Mouse (Mus musculus) heart, embryonic 16.5 days (tissue): ENCODE measurements at regions not wholly inside any gene's neighbourhood (a gene's known extent, or its start where the extent isn't known, plus 50 kb on each side); places are given as distances from the start of the nearest gene placed in this dataset.

Experiments used
- ATAC-seq: fragments of 200-750 bp; cut with Nextera tagmentation; replicated peaks from 2 replicates; pipeline ENCODE4 v1.8.0; 2017; ENCODE audit warnings: moderate number of reproducible peaks; ENCODE audit not compliant: insufficient read depth, low FRiP score; ENCODE audit errors: extremely low read depth
- H3K27ac ChIP-seq: fragments of 300-500 bp; sonication (generic); 2 replicates; pipeline ENCODE4 v1.5.1; 2014; ENCODE audit warnings: mild to moderate bottlenecking, low read length, control low read depth, moderate library complexity
- H3K27me3 ChIP-seq: fragments of 300-500 bp; sonication (generic); 2 replicates; pipeline ENCODE4 v1.6.1; 2014; ENCODE audit warnings: low read length, mixed read lengths; ENCODE audit not compliant: control insufficient read depth, insufficient read depth
- H3K36me3 ChIP-seq: fragments of 300-500 bp; sonication (generic); 2 replicates; pipeline ENCODE4 v1.6.1; 2014; ENCODE audit not compliant: control insufficient read depth, insufficient read depth
- H3K4me1 ChIP-seq: fragments of 300-500 bp; sonication (generic); 2 replicates; pipeline ENCODE4 v1.6.1; 2014; ENCODE audit warnings: low read length, mixed read lengths; ENCODE audit not compliant: control insufficient read depth, insufficient read depth
- H3K4me2 ChIP-seq: fragments of 300-500 bp; sonication (generic); 2 replicates; pipeline ENCODE4 v1.6.1; 2014; ENCODE audit warnings: low read depth, mild to moderate bottlenecking, control low read depth, low read length
- H3K4me3 ChIP-seq: fragments of 300-500 bp; sonication (generic); 2 replicates; pipeline ENCODE4 v1.5.1; 2014; ENCODE audit warnings: mild to moderate bottlenecking, control low read depth, low read length
- H3K9ac ChIP-seq: fragments of 300-500 bp; sonication (generic); 2 replicates; pipeline ENCODE4 v1.6.1; 2014; ENCODE audit warnings: low read length, control low read depth
- H3K9me3 ChIP-seq: fragments of 300-500 bp; sonication (generic); replicated peaks from 2 replicates; pipeline ENCODE4 v1.6.1; 2016; ENCODE audit warnings: low read length; ENCODE audit not compliant: control insufficient read depth
- WGBS: fragments of 180-500 bp; shearing (Covaris S2); extraction: QIAGEN DNeasy Blood & Tissue Kit; methylation state at CpG from one replicate; pipeline ENCODE4 v1.1.7; 2014; 5-methylcytosine and 5-hydroxymethylcytosine counted together

GRCm38 (mm10) chr15:18189622-18190308 is 629.0 kb upstream of the Cdh10 start:
- no peak overlapping the region for H3K4me2 ChIP-seq
- H3K27ac ChIP-seq: no peak overlapping the region
- no peaks in the 10 kb centered on the region for H3K9me3 ChIP-seq
- no peak overlapping the region for H3K4me3 ChIP-seq
- WGBS: 36% methylated on average over 5 of the region's 5 CpGs
- H3K4me1 ChIP-seq: no peaks in the 10 kb centered on the region
- H3K27me3 ChIP-seq: no peaks in the 10 kb centered on the region
- ATAC-seq: peak; percentile 49; the same call in 1 of the 2 replicates
- no peak overlapping the region for H3K9ac ChIP-seq
- H3K36me3 ChIP-seq: no peaks in the 10 kb centered on the region

- Histone ChIP-seq H3K9me3 (no peaks in the 10 kb centered on the region), H3K9ac (no peak overlapping the region), H3K27me3 (no peaks in the 10 kb centered on the region), H3K4me1 (no peaks in the 10 kb centered on the region), H3K4me3 (no peak overlapping the region), H3K27ac (no peak overlapping the region), H3K4me2 (no peak overlapping the region), H3K36me3 (no peaks in the 10 kb centered on the region)
- no peak for ATAC-seq
- WGBS: 88% methylated on average over 1 of the region's 1 CpGs
Observed at GRCm38 (mm10) chr15:18190490-18190889, 628.3 kb upstream of the Cdh10 start.

GRCm38 (mm10) chr15:18211102-18211501 is 607.6 kb upstream of the Cdh10 start:
- Histone ChIP-seq H3K9ac (no peak overlapping the region), H3K4me3 (no peak overlapping the region), H3K36me3 (no peaks in the 10 kb centered on the region), H3K4me2 (no peak overlapping the region), H3K27ac (no peak overlapping the region), H3K4me1 (no peaks in the 10 kb centered on the region), H3K9me3 (no peaks in the 10 kb centered on the region), H3K27me3 (no peaks in the 10 kb centered on the region)
- 83% methylated on average over 2 of the region's 2 CpGs for WGBS
- no peak for ATAC-seq

GRCm38 (mm10) chr15:18219913-18220312 is 598.8 kb upstream of the Cdh10 start:
- Histone ChIP-seq H3K36me3 (no peaks in the 10 kb centered on the region), H3K4me3 (no peak overlapping the region), H3K4me1 (no peaks in the 10 kb centered on the region), H3K9ac (no peak overlapping the region), H3K4me2 (no peak overlapping the region), H3K27ac (no peak overlapping the region), H3K9me3 (no peaks in the 10 kb centered on the region), H3K27me3 (no peaks in the 10 kb centered on the region)
- ATAC-seq: no peak
